Mouse (Mus musculus): Measurements from ENCODE around the gene Gm9117.
"Not testable (repeated sequence)": the region's sequence is repeated elsewhere in the genome, so short reads cannot be mapped to it uniquely, and the experiment has no call there.

Gene Gm9117

DNA sequence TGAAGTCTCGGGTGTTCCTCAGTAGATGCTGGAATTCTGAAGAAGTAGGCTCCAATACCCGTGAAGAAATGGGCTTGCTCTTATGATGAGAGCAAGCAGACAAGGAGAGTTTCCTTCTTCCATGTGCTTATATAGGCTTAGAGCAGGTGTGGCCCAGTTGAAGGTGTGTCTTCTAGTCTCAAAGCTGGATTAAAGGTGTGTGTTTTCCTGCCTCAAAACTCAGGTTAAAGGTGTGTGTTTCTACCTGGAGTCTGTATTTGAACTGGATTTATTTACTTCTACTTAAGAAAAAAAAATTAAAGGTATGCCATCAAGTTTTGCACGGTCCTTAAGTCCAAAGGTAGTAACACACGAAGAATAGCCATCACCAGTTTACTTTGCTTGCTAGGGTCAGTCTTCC, at the start of gene Gm9117:
Gene Gm9117, minus strand, starts transcription at position 101 of the 400 bp plus-strand sequence.
- in situ Hi-C loops (cut with MboI; ENCODE audit: unreplicated experiment in 2 of 2), result not testable (repeated sequence)

DNA sequence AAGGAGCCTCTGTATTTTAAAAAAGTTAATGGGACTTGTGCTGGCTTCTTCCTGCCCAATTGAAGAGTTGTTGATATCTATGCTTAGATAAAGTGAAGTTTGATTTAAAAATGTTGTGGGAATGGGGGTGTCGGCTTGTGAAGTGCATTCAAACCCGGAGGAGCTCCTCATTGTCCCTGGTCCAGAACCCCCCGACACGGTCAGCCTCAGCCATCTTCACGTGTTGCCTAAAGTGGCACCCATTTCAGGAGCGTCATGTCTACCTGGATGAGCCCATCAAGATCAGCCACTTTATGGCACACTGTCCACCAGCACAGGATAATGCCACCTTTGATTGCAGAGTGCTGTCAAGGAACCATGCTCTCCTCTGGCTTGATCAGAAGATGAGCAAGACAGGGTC, 25.6 kb upstream of the Gm9117 start:
- in situ Hi-C loops (cut with MboI; ENCODE audit: unreplicated experiment in 2 of 2), result not testable (repeated sequence)

DNA sequence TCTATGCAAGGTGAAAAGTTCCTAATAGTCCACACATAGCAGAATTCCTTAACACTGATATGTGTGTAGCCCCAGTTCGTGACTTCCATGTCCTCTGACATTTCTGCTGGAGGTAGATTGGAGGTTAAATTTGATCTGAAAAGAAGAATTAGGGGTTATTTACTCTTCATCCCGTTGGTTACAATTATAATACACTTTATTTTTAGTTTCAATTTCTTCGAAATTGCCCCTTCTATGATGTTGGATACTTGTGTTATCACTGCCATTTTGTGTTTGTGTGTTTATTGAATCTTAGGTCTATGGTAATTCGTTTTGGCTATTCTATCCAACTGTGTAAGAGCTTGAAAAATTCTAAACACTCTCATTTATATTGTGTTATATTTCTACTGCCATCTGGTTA, 17.9 kb upstream of the Gm9117 start, which contains the start of gene Tdpoz5:
Gene Tdpoz5, minus strand, starts transcription at position 101 of the 400 bp plus-strand sequence.
- in situ Hi-C loops (cut with MboI; ENCODE audit: unreplicated experiment in 2 of 2), result not testable (repeated sequence)

DNA sequence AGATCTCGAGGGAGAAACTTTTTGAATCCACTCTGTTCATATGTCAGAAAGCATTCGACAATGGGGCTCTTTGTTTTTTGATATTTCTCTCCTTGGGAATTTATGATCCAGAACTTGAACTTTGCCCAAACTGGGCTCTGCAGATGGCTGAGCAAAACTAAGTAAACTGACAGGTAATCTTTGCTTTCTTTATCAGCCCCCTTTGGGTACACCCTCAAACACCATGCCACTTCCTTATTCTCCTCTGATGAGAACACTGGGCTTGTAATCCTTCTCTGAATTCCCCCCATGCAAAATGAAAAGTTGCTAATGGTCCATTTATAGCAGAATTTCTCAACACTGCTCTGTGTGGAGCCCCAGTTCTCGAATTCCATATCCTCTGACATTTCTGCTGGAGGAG, 5.0 kb downstream of the Gm9117 start:
- in situ Hi-C loops (cut with MboI; ENCODE audit: unreplicated experiment in 2 of 2), result not testable (repeated sequence)
